Mouse (Mus musculus) stomach, embryonic 16.5 days (tissue): ENCODE measurements at regions not wholly inside any gene's neighbourhood (a gene's known extent, or its start where the extent isn't known, plus 50 kb on each side); places are given as distances from the start of the nearest gene placed in this dataset.

Experiments used
- ATAC-seq: fragments of 200-750 bp; cut with Nextera tagmentation; 2 replicates; pipeline ENCODE4 v1.8.0; 2017; ENCODE audit warnings: moderate number of reproducible peaks, moderate TSS enrichment; ENCODE audit not compliant: insufficient read depth, low FRiP score
- H3K27ac ChIP-seq: fragments of 300-500 bp; sonication (generic); 2 replicates; pipeline ENCODE4 v1.5.1; 2014; ENCODE audit warnings: low read length
- H3K27me3 ChIP-seq: fragments of 300-500 bp; sonication (generic); 2 replicates; pipeline ENCODE4 v1.6.1; 2014; ENCODE audit warnings: low read length, control low read depth, mixed read lengths; ENCODE audit not compliant: control insufficient read depth, insufficient read depth
- H3K36me3 ChIP-seq: fragments of 300-500 bp; sonication (generic); 2 replicates; pipeline ENCODE4 v1.6.1; 2014; ENCODE audit warnings: low read length; ENCODE audit not compliant: control insufficient read depth, insufficient read depth
- H3K4me1 ChIP-seq: fragments of 300-500 bp; sonication (generic); 2 replicates; pipeline ENCODE4 v1.6.1; 2014; ENCODE audit warnings: low read length, control low read depth, mixed read lengths; ENCODE audit not compliant: control insufficient read depth, insufficient read depth
- H3K4me2 ChIP-seq: fragments of 300-500 bp; sonication (generic); 2 replicates; pipeline ENCODE4 v1.6.1; 2014; ENCODE audit warnings: low read depth, low read length, mixed read lengths
- H3K4me3 ChIP-seq: fragments of 300-500 bp; sonication (generic); replicated peaks from 2 replicates; pipeline ENCODE4 v1.5.1; 2014; ENCODE audit warnings: mild to moderate bottlenecking, low read length
- H3K9ac ChIP-seq: fragments of 300-500 bp; sonication (generic); 2 replicates; pipeline ENCODE4 v1.6.1; 2014; ENCODE audit warnings: low read length
- H3K9me3 ChIP-seq: fragments of 300-500 bp; sonication (generic); replicated peaks from 2 replicates; pipeline ENCODE4 v1.6.1; 2016; ENCODE audit warnings: low read length, control low read depth; ENCODE audit not compliant: control insufficient read depth
- WGBS: fragments of 180-500 bp; shearing (Covaris S2); extraction: QIAGEN DNeasy Blood & Tissue Kit; methylation state at CpG from one replicate; pipeline ENCODE4 v1.1.7; 2014; 5-methylcytosine and 5-hydroxymethylcytosine counted together

DNA sequence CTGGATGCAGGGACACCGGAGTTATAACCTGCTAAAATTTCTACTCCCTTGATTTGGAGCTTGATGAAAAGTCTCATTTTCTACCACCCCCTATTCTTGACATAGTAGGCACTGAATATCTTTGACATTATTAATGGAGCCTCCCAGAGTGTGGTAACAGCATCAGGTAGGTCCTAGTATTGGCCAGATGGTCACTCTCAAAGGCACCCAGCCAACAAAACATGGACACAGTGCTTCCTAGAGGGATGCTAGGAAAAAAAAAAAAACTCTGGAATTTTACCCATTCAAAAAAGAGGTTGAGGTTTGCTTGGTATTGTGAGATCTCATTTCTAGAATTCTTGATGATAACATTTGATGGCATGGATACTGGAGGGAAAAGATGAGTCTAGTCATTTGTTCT, 740.8 kb downstream of the Epm2a start:
- Histone ChIP-seq H3K4me3 (no peak overlapping the region), H3K4me2 (no peak overlapping the region), H3K27ac (no peak overlapping the region), H3K9ac (no peak overlapping the region), H3K36me3 (no peaks in the 10 kb centered on the region), H3K4me1 (no peaks in the 10 kb centered on the region), H3K9me3 (no peaks in the 10 kb centered on the region), H3K27me3 (no peaks in the 10 kb centered on the region)
- WGBS, result 92% methylated on average over 1 of the region's 1 CpGs
- ATAC-seq, result no peak

DNA sequence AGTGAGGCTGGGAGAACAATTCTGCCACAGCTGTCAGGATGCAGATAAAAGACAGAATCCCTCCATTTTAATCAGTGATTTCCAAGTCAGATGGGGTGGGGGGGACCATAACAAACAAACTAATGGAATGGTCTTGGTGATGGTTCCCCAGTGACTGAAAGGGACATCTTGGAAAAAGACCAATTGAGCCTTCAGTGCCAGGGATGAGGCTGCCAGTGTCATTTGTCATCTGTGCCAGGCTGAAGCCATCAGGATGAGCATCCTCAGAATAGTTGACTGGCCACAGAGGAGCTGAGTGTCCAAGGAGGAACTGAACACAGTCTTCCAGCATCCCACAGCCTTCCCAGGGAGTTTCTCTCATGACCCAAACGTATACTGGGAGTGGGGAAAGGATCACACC, 749.3 kb downstream of the Epm2a start:
- Histone ChIP-seq H3K27me3 (no peaks in the 10 kb centered on the region), H3K4me3 (no peak overlapping the region), H3K9ac (no peak overlapping the region), H3K27ac (no peak overlapping the region), H3K4me1 (no peaks in the 10 kb centered on the region), H3K9me3 (no peaks in the 10 kb centered on the region), H3K4me2 (no peak overlapping the region), H3K36me3 (no peaks in the 10 kb centered on the region)
- 42% methylated on average over 1 of the region's 1 CpGs for WGBS
- ATAC-seq, result no peak

DNA sequence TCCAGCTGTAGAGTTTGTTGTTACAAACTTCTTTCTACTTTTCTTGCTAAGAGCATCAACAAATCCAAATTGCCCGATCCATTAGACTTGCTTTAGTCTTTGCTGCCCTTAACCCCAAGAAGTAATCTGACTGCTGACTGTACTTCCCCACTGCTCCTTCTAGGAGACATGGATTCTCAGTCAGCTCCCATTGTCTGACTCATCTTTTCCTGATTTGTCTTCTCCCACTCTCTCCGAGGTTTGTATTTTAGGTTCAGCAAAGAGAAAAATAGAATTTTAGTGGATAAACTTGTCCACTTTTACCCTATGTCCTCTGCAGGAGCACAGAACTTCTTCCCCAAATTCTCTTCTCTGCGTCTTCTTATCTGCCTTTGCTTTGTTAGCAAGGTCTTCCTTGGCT, 753.5 kb downstream of the Epm2a start:
- Histone ChIP-seq H3K4me3 (no peak overlapping the region), H3K9me3 (no peaks in the 10 kb centered on the region), H3K36me3 (no peaks in the 10 kb centered on the region), H3K9ac (no peak overlapping the region), H3K4me1 (no peaks in the 10 kb centered on the region), H3K27ac (no peak overlapping the region), H3K27me3 (no peaks in the 10 kb centered on the region), H3K4me2 (no peak overlapping the region)
- WGBS, result 87% methylated on average over 3 of the region's 3 CpGs
- no peak for ATAC-seq

DNA sequence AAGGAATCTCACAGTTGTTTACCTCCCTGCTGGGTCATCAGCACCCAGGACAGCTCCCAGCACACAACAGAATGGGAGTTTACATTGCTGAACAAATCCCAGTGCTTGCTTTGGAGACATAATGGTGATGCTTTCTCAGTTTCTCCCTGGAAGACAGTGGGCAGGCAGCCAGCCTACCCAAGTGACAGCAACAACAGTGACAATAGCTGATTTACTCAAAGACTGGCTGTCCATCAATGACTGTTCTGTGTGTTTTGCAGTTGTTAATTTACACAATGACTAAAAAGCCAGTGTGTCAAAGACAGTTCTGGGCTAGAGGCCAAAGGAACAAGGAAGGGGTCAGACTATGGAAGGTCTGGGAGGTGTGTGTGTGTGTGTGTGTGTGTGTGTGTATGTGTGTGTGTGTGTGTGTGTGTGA, 762.2 kb downstream of the Utrn start:
- Histone ChIP-seq H3K4me1 (no peaks in the 10 kb centered on the region), H3K27ac (no peak overlapping the region)
- ATAC-seq, result no peak

GRCm38 (mm10) chr10:12111720-12112119, 757.4 kb downstream of the Utrn start:
- ATAC-seq, result no peak
- 66% methylated on average over 1 of the region's 1 CpGs for whole genome bisulfite sequencing
- Histone ChIP-seq H3K4me1 (no peaks in the 10 kb centered on the region), H3K36me3 (no peaks in the 10 kb centered on the region), H3K9me3 (no peaks in the 10 kb centered on the region), H3K9ac (no peak overlapping the region), H3K4me2 (no peak overlapping the region), H3K27me3 (no peaks in the 10 kb centered on the region), H3K27ac (no peak overlapping the region), H3K4me3 (no peak overlapping the region)

More for the DNA sequence above, 762.2 kb downstream of the Utrn start:
- Histone ChIP-seq H3K4me2 (no peak overlapping the region), H3K4me3 (no peak overlapping the region), H3K9ac (no peak overlapping the region), H3K27me3 (no peaks in the 10 kb centered on the region), H3K36me3 (no peaks in the 10 kb centered on the region), H3K9me3 (no peaks in the 10 kb centered on the region)

DNA sequence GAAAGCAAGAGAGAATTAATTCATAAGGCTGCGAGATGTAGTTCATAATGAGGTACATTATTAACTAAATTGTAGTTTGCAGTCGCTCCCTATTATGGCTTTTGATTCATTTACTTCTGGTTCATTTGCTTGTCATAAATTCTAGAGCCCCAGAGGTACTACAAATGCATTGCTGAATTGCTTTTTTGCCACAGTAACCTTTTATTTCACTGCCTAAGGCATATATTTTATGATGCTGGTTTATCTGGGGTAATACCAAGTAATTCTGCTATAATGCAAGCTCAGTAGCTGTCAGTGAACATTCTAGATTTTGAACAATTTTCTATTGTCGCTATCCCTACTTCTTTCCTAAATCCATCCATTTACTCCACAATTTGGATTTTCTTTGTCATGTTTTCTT, 753.4 kb downstream of the Utrn start:
- Histone ChIP-seq H3K4me1 (no peaks in the 10 kb centered on the region), H3K27ac (no peak overlapping the region), H3K9me3 (no peaks in the 10 kb centered on the region), H3K4me3 (no peak overlapping the region), H3K27me3 (no peaks in the 10 kb centered on the region), H3K4me2 (no peak overlapping the region), H3K36me3 (no peaks in the 10 kb centered on the region), H3K9ac (no peak overlapping the region)
- WGBS, result 87% methylated on average over 3 of the region's 3 CpGs
- ATAC-seq, result no peak

- Histone ChIP-seq H3K27me3 (no peaks in the 10 kb centered on the region), H3K36me3 (no peaks in the 10 kb centered on the region), H3K27ac (no peak overlapping the region), H3K4me2 (no peak overlapping the region), H3K4me3 (no peak overlapping the region), H3K9ac (no peak overlapping the region), H3K4me1 (no peaks in the 10 kb centered on the region), H3K9me3 (no peaks in the 10 kb centered on the region)
- 49% methylated on average over 6 of the region's 6 CpGs for WGBS
- no peak for ATAC-seq
These were observed 752.4 kb downstream of the Utrn start for GRCm38 (mm10) chr10:12116662-12117303.

DNA sequence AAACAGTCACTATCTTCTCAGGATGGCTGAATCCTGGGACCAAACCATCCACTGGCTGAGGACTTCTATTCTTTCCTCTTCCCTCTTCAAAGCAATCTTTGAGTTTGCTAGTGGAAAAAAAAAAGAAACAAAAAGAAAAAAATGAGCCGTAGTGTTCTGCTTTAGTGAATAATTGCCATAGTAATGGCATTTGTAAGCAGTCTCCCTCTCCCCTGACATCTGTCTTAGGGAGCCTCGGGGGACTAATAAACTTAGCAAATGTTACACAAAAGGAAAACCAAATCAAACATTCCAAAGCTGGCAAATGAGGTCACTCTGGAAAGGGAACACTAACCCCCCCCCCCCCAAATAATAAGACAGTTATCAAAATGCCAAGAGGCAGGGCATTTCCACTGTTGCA, 744.9 kb downstream of the Utrn start:
- ATAC-seq, result no peak
- Histone ChIP-seq H3K36me3 (no peaks in the 10 kb centered on the region), H3K4me3 (no peak overlapping the region), H3K27ac (no peak overlapping the region), H3K9me3 (no peaks in the 10 kb centered on the region), H3K4me2 (no peak overlapping the region), H3K4me1 (no peaks in the 10 kb centered on the region), H3K9ac (no peak overlapping the region), H3K27me3 (no peaks in the 10 kb centered on the region)
- WGBS, result 12% methylated on average over 2 of the region's 2 CpGs

DNA sequence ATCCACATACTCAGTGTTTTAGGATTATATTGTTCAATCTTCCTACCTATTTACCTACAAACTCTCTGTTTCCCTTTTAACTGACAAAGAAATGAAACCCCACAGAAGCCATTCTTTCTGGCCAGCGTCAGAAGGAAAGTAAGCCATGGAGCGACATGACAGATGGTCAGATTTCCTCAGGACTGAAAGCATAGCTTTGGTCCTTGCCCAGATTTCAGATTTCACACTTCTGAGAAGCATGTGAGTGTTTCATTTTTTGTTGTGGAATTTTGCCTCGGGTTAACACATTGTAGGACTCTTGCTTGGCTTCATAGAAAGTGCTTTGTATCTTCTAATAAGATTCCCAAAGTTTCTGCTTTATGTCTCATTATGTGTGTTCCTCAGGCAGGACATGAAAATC, 739.7 kb downstream of the Utrn start:
- Histone ChIP-seq H3K4me1 (no peaks in the 10 kb centered on the region), H3K4me3 (no peak overlapping the region), H3K36me3 (no peaks in the 10 kb centered on the region), H3K9ac (no peak overlapping the region), H3K27ac (no peak overlapping the region), H3K9me3 (no peaks in the 10 kb centered on the region), H3K27me3 (no peaks in the 10 kb centered on the region), H3K4me2 (no peak overlapping the region)
- 44% methylated on average over 3 of the region's 3 CpGs for WGBS
- ATAC-seq, result no peak

DNA sequence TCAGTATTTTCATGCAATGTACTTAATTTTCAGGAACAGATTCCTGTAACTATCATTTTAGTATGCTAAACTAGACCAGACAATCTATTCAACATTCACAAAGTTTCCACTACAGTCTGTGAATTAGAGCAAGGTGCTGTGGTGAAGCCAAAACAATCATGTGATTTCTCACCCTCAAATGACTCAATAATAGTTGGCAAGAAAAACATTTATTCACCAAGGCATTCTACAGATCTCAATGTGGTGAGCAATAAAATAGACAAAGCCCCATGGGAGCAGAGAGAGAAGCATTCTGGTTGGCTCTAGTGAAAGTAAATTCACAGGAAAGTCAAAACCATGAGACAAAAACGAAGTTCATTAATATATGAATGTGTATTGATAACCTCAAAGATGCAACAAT, 724.5 kb downstream of the Utrn start:
- no peak overlapping the region for H3K4me2 ChIP-seq
- WGBS, result 45% methylated on average over 1 of the region's 1 CpGs
- H3K4me3 ChIP-seq, result no peak overlapping the region
- H3K27ac ChIP-seq, result no peak overlapping the region
- H3K9me3 ChIP-seq, result no peaks in the 10 kb centered on the region
- no peak for ATAC-seq
- H3K27me3 ChIP-seq, result no peaks in the 10 kb centered on the region
- H3K36me3 ChIP-seq, result no peaks in the 10 kb centered on the region
- no peaks in the 10 kb centered on the region for H3K4me1 ChIP-seq
- no peak overlapping the region for H3K9ac ChIP-seq
